Mouse (Mus musculus): ENCODE data around the gene Fam83c. TPM values are rescaled to one million over a fixed set of nuclear protein-coding genes. Genes with fewer than 3 reads are reported as not detected.

The Fam83c gene
- total RNA-seq, 2 experiments from 2014 or later: not detected

- no peak for DNase-seq (ENCODE audit: low spot score in 2 of 2)
Measured at GRCm38 (mm10) chr2:155798613-155799012, 36.0 kb downstream of the Fam83c start.

GRCm38 (mm10) chr2:155794674-155795445, 39.8 kb downstream of the Fam83c start:
- DNase-seq (ENCODE audit: low spot score in 2 of 2): no peak

- DNase-seq (ENCODE audit: low spot score in 2 of 2): no peak
Measured at GRCm38 (mm10) chr2:155792899-155793298, 41.8 kb downstream of the Fam83c start.

- no peak for DNase-seq (ENCODE audit: low spot score in 2 of 2)
Measured at GRCm38 (mm10) chr2:155787949-155788931, 46.4 kb downstream of the Fam83c start.

GRCm38 (mm10) chr2:155786905-155787304, 47.7 kb downstream of the Fam83c start:
- no peak for DNase-seq (ENCODE audit: low spot score in 2 of 2)

- no peak for DNase-seq (ENCODE audit: low spot score in 2 of 2)
Measured at GRCm38 (mm10) chr2:155784534-155784933, 50.1 kb downstream of the Fam83c start.

- DNase-seq (ENCODE audit: low spot score in 2 of 2): no peak
Measured at GRCm38 (mm10) chr2:155779506-155779905, 55.1 kb downstream of the Fam83c start.

GRCm38 (mm10) chr2:155779066-155779465, 55.6 kb downstream of the Fam83c start:
- DNase-seq (ENCODE audit: low spot score in 2 of 2): no peak

- no peak for DNase-seq (ENCODE audit: low spot score in 2 of 2)
Measured at GRCm38 (mm10) chr2:155778004-155778403, 56.6 kb downstream of the Fam83c start.

GRCm38 (mm10) chr2:155777688-155777985, 57.0 kb downstream of the Fam83c start:
- no peak for DNase-seq (ENCODE audit: low spot score in 2 of 2)

Other genes with a start within 250 kb of the Fam83c start
- 10 to 100 TPM; 14.5 to 16.4 TPM for gene Gss, start 242.0 kb downstream of the Fam83c start, total RNA-seq (2021)
- gene Myh7b, start 223.6 kb downstream of the Fam83c start, total RNA-seq (2021): 1 to 10 TPM; 3.1 to 4.9 TPM
- 100 to 1,000 TPM; 149 to 156 TPM for gene Trpc4ap, start 142.5 kb downstream of the Fam83c start, total RNA-seq (2021)
- 10 to 100 TPM; 18.2 to 19.6 TPM for gene Edem2, start 105.4 kb downstream of the Fam83c start, total RNA-seq (2021)
- not detected for gene Gm17581, start 99.0 kb downstream of the Fam83c start, total RNA-seq (2021)
- 1 to 10 TPM; 1.3 to 1.6 TPM for gene Procr, start 83.7 kb downstream of the Fam83c start, total RNA-seq (2021)
- 10 to 100 TPM; 50.0 to 53.3 TPM for gene Mmp24, start 59.5 kb downstream of the Fam83c start, total RNA-seq (2021)
- 10 to 100 TPM; 43.8 to 45.6 TPM for gene BC029722, start 15.4 kb downstream of the Fam83c start, total RNA-seq (2021)
- 10 to 100 TPM; 68.1 to 69.9 TPM for gene Eif6, start 7.9 kb downstream of the Fam83c start, total RNA-seq (2021)
- 10 to 100 TPM; 58.4 to 70.1 TPM for gene Uqcc1, start 95.5 kb upstream of the Fam83c start, total RNA-seq (2021)
- not detected for gene Gm15557, start 105.9 kb upstream of the Fam83c start, total RNA-seq (2021)
- gene Gdf5, start 110.5 kb upstream of the Fam83c start, total RNA-seq (2021): under 1 TPM; 0.43 to 0.69 TPM
- 10 to 100 TPM; 18.0 to 19.3 TPM for gene Cep250, start 121.6 kb upstream of the Fam83c start, total RNA-seq (2021)
- gene 6430550D23Rik, start 173.1 kb upstream of the Fam83c start, total RNA-seq (2021): 1 to 10 TPM in 1 of 2 experiments, under 1 TPM in 1; 0.93 to 1.5 TPM
- 100 to 1,000 TPM; 186 to 201 TPM for gene Ergic3, start 173.2 kb upstream of the Fam83c start, total RNA-seq (2021)
- gene Fer1l4, start 218.1 kb upstream of the Fam83c start, total RNA-seq (2021): not detected
- gene Spag4, start 230.3 kb upstream of the Fam83c start, total RNA-seq (2021): 1 to 10 TPM; 3.7 TPM